Mouse (Mus musculus) lung, postnatal 0 days (tissue): ENCODE measurements around the gene Slc15a1.
A peak's percentile ranks its signal among the peaks of the same experiment; 100 is the strongest.

Experiments used
- CTCF ChIP-seq: IDR thresholded peaks from 2 replicates; pipeline ENCODE4 v1.5.1; 2016; ENCODE audit warnings: antibody characterized with exemption, mild to moderate bottlenecking
- EP300 ChIP-seq: IDR thresholded peaks from 2 replicates; pipeline ENCODE4 v1.6.1; 2016; ENCODE audit warnings: antibody characterized with exemption, mild to moderate bottlenecking, control low read depth

- TF ChIP-seq CTCF = peak; percentile 92
- no peak for TF ChIP-seq EP300
Observed at GRCm38 (mm10) chr14:121455527-121455926, 49.5 kb downstream of the Slc15a1 start.
